Mouse (Mus musculus): ENCODE measurements around the gene Tcf7l2. TPM values are rescaled to one million over a fixed set of nuclear protein-coding genes. Genes with fewer than 3 reads are reported as not detected.
A peak's percentile ranks its signal among the peaks of the same experiment; 100 is the strongest.

Tcf7l2 gene
- total and polyA plus RNA-seq, 3 experiments = 2.3 to 16.9 (median 13.0) TPM

DNA sequence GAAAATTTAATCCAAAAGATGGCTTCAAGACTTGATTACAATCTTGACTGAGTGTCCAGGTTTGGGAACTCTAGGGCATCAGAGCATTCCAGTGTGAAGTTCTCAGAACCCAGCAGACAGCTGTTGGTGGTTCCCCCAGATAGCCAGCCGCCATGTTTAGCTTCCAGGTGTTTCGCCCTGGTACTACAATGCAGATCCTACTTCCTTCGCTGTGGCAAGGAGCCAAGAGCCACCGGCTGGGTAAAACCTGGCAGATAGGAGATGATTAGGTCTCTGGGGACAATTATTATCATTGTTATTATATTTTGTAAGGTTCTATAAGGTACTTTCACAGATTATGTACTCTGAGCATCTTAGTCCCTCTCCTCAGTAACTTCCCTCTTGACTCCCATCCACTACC is 198.1 kb downstream of the Tcf7l2 start:
- DNase-seq (ENCODE audit: low spot score) = no peak
- ATAC-seq (ENCODE audit: extremely low read depth, insufficient number of reproducible peaks, low FRiP score, poor library complexity, severe bottlenecking) = no peak
- peaks cover 2% of the 10 kb centered on the region for H3K9me3 ChIP-seq (replicated peaks)
- H3K4me3 ChIP-seq (ENCODE audit: low read depth, low read length) = no peak overlapping the region
- TF ChIP-seq GATA1 (IDR thresholded peaks at IDR 0.05; ENCODE audit: borderline replicate concordance, low read length) (no peak), CTCF (IDR thresholded peaks at IDR 0.05; ENCODE audit: low read depth, low read length) (no peak), POLR2AphosphoS5 (IDR thresholded peaks at IDR 0.05; ENCODE audit: insufficient replicate concordance, low read depth, low read length) (no peak), TAL1 (conservative IDR thresholded peaks at IDR 0.05; ENCODE audit: low read depth, low read length) (no peak), GATA2 (IDR thresholded peaks at IDR 0.05; ENCODE audit: borderline replicate concordance, low read depth, low read length) (no peak)
- no peaks in the 10 kb centered on the region for H3K36me3 ChIP-seq (replicated peaks)
- H3K27me3 ChIP-seq (ENCODE audit: insufficient read depth, low read length) = no peaks in the 10 kb centered on the region
- peaks cover 48% of the 10 kb centered on the region for H3K4me1 ChIP-seq (ENCODE audit: insufficient read depth, low read depth, low read length)

- TF ChIP-seq GATA1 (IDR thresholded peaks at IDR 0.05; ENCODE audit: borderline replicate concordance, low read length) = no peak
- no peak for TF ChIP-seq GATA2 (IDR thresholded peaks at IDR 0.05; ENCODE audit: borderline replicate concordance, low read depth, low read length)
- TF ChIP-seq POLR2AphosphoS5 (IDR thresholded peaks at IDR 0.05; ENCODE audit: insufficient replicate concordance, low read depth, low read length) = no peak
- TF ChIP-seq CTCF (IDR thresholded peaks at IDR 0.05; ENCODE audit: low read depth, low read length) = no peak
- TF ChIP-seq TAL1 (conservative IDR thresholded peaks at IDR 0.05; ENCODE audit: low read depth, low read length) = no peak
- Histone ChIP-seq H3K27me3 (ENCODE audit: insufficient read depth, low read length) (no peaks in the 10 kb centered on the region), H3K9me3 (replicated peaks) (peaks cover 2% of the 10 kb centered on the region), H3K4me1 (ENCODE audit: insufficient read depth, low read depth, low read length) (peaks cover 42% of the 10 kb centered on the region), H3K4me3 (ENCODE audit: low read depth, low read length) (peak overlapping the region; percentile 27; the same call in 1 of the 2 replicates), H3K36me3 (replicated peaks) (no peaks in the 10 kb centered on the region)
- DNase-seq (ENCODE audit: low spot score) = no peak
- ATAC-seq (ENCODE audit: extremely low read depth, insufficient number of reproducible peaks, low FRiP score, poor library complexity, severe bottlenecking) = no peak
These were observed 199.1 kb downstream of the Tcf7l2 start for GRCm38 (mm10) chr19:55940538-55941252.

DNA sequence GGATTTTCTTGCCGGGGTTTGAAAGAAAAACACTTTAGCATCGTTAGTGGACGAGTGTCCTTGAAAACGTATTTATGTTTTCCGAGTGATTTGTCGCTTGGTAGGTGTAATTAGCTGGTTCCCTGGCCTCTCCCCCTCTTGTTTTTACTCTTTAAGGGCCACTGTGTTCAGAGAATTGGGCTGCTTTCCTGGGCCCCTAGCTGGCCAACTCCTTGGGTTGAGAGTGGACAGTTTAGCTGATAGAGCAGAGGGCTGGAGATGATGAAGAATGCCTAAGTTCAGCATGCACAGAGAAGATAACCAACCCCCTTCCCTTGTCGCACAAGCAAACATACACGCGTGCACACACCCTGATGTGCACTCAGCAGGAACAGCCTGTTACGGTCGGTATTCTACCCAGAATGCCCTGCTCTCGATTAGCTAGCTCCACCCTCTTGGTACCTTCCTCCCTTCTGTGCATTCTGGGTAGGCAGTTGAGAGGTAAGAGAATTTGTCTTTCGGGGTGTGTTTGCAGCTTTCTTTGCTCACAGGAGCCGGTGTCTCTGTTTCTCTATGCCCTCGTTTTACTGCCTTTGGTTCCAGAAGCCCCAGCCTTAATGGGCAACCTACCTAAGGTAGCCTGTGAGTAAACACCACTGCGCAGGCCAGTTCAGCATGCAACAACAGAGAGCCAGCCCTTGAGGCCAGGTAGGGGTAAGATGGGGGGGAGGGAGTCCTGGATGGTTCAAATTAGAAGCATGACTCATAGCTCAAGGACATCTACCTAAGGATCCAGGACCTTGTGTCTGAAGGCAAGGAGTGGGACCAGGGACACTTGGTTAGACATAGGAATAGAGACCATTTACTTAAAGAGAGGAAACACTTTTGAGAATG is 199.9 kb downstream of the Tcf7l2 start:
- Histone ChIP-seq H3K9me3 (replicated peaks) (peaks cover 2% of the 10 kb centered on the region), H3K27me3 (ENCODE audit: insufficient read depth, low read length) (no peaks in the 10 kb centered on the region), H3K4me3 (ENCODE audit: low read depth, low read length) (peak overlapping the region; percentile 48), H3K36me3 (replicated peaks) (no peaks in the 10 kb centered on the region), H3K4me1 (ENCODE audit: insufficient read depth, low read depth, low read length) (peaks cover 35% of the 10 kb centered on the region)
- TF ChIP-seq POLR2AphosphoS5 (IDR thresholded peaks at IDR 0.05; ENCODE audit: insufficient replicate concordance, low read depth, low read length) (no peak), TAL1 (conservative IDR thresholded peaks at IDR 0.05; ENCODE audit: low read depth, low read length) (no peak), CTCF (IDR thresholded peaks at IDR 0.05; ENCODE audit: low read depth, low read length) (no peak), GATA1 (IDR thresholded peaks at IDR 0.05; ENCODE audit: borderline replicate concordance, low read length) (no peak), GATA2 (IDR thresholded peaks at IDR 0.05; ENCODE audit: borderline replicate concordance, low read depth, low read length) (no peak)
- no peak for ATAC-seq (ENCODE audit: extremely low read depth, insufficient number of reproducible peaks, low FRiP score, poor library complexity, severe bottlenecking)
- DNase-seq (ENCODE audit: low spot score) = no peak

GRCm38 (mm10) chr19:55951397-55951796 is 209.8 kb downstream of the Tcf7l2 start:
- Histone ChIP-seq H3K4me3 (ENCODE audit: low read depth, low read length) (no peak overlapping the region), H3K36me3 (replicated peaks) (no peaks in the 10 kb centered on the region), H3K27me3 (ENCODE audit: insufficient read depth, low read length) (peaks cover 2% of the 10 kb centered on the region; the same call in 1 of the 2 replicates), H3K4me1 (ENCODE audit: insufficient read depth, low read depth, low read length) (no peaks in the 10 kb centered on the region), H3K9me3 (replicated peaks) (peaks cover 3% of the 10 kb centered on the region)
- TF ChIP-seq GATA1 (IDR thresholded peaks at IDR 0.05; ENCODE audit: borderline replicate concordance, low read length) = no peak
- no peak for TF ChIP-seq TAL1 (conservative IDR thresholded peaks at IDR 0.05; ENCODE audit: low read depth, low read length)
- TF ChIP-seq CTCF (IDR thresholded peaks at IDR 0.05; ENCODE audit: low read depth, low read length) = no peak
- TF ChIP-seq GATA2 (IDR thresholded peaks at IDR 0.05; ENCODE audit: borderline replicate concordance, low read depth, low read length) = no peak
- no peak for TF ChIP-seq POLR2AphosphoS5 (IDR thresholded peaks at IDR 0.05; ENCODE audit: insufficient replicate concordance, low read depth, low read length)
- ATAC-seq (ENCODE audit: extremely low read depth, insufficient number of reproducible peaks, low FRiP score, poor library complexity, severe bottlenecking) (no peak), DNase-seq (ENCODE audit: low spot score) (no peak)

DNA sequence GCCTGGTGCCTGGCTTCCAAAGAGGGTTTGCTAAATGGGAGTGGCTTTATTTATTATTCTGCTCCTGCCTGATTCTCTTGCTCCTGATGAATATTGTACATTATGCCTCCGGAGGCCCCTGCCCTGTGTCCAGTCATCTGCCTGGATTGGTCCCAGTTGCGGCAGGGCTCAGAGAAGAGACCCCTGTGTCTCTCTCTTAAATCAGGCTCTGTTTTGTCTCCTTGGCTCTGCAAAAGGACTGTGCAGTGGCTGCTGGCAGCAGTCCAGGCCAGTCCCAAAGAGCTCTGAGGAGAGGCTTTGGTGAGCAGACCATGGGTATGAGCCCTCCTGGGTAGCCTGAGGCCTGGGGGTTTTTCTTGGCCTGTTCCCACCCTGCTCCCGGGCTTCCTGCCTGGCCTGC is 211.6 kb downstream of the Tcf7l2 start:
- Histone ChIP-seq H3K36me3 (replicated peaks) (no peaks in the 10 kb centered on the region), H3K27me3 (ENCODE audit: insufficient read depth, low read length) (peaks cover 2% of the 10 kb centered on the region; the same call in 1 of the 2 replicates), H3K4me1 (ENCODE audit: insufficient read depth, low read depth, low read length) (no peaks in the 10 kb centered on the region), H3K4me3 (ENCODE audit: low read depth, low read length) (no peak overlapping the region), H3K9me3 (replicated peaks) (peaks cover 3% of the 10 kb centered on the region; the same call in 1 of the 2 replicates)
- no peak for DNase-seq (ENCODE audit: low spot score)
- TF ChIP-seq GATA1 (IDR thresholded peaks at IDR 0.05; ENCODE audit: borderline replicate concordance, low read length) (no peak), CTCF (IDR thresholded peaks at IDR 0.05; ENCODE audit: low read depth, low read length) (no peak), TAL1 (conservative IDR thresholded peaks at IDR 0.05; ENCODE audit: low read depth, low read length) (no peak)
- no peak for ATAC-seq (ENCODE audit: extremely low read depth, insufficient number of reproducible peaks, low FRiP score, poor library complexity, severe bottlenecking)

- ATAC-seq (ENCODE audit: extremely low read depth, insufficient number of reproducible peaks, low FRiP score, poor library complexity, severe bottlenecking) (no peak), DNase-seq (ENCODE audit: low spot score) (no peak)
These were observed 213.5 kb downstream of the Tcf7l2 start for GRCm38 (mm10) chr19:55955126-55955525.

More at GRCm38 (mm10) chr19:55955126-55955525, 213.5 kb downstream of the Tcf7l2 start:
- peaks cover 6% of the 10 kb centered on the region for H3K9me3 ChIP-seq (replicated peaks)
- H3K27me3 ChIP-seq (ENCODE audit: insufficient read depth, low read length) = peaks cover 2% of the 10 kb centered on the region; the same call in 1 of the 2 replicates
- no peak for TF ChIP-seq CTCF (IDR thresholded peaks at IDR 0.05; ENCODE audit: low read depth, low read length)
- no peak overlapping the region for H3K4me3 ChIP-seq (ENCODE audit: low read depth, low read length)
- no peaks in the 10 kb centered on the region for H3K4me1 ChIP-seq (ENCODE audit: insufficient read depth, low read depth, low read length)
- no peaks in the 10 kb centered on the region for H3K36me3 ChIP-seq (replicated peaks)

Measured in G1E (cell line).